Mouse (Mus musculus) bone marrow macrophage, adult 2 months (primary cell): ENCODE measurements at regions not wholly inside any gene's neighbourhood (a gene's known extent, or its start where the extent isn't known, plus 50 kb on each side); places are given as distances from the start of the nearest gene placed in this dataset.

Source experiments
- CTCF ChIP-seq: IDR thresholded peaks from 2 replicates; pipeline ENCODE4 v1.5.1; 2012; ENCODE audit warnings: low read depth, mild to moderate bottlenecking, low read length, moderate library complexity
- POLR2A ChIP-seq: IDR thresholded peaks from 2 replicates; pipeline ENCODE4 v1.6.1; 2012; ENCODE audit warnings: mild to moderate bottlenecking, low read depth, low read length, borderline replicate concordance

DNA sequence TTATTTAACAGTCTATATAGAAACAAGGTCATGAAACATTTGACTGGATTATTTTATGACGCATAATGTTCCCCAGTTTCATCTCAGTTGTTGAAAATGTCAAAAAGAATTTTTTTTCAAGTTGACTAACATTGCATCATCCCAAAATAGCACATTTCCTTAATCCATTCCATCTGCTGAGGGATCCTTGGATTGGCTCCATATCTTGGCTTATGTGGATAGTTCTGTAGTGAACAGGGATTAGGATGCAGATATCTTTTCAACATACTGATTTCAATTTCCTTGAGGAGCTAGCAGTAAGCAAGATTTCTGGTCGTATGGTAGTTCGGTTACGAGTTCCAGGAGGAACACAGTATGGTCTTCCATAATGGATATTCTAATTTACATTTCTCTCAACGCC, 161.6 kb downstream of the Twistnb start:
- no peak for TF ChIP-seq POLR2A
- TF ChIP-seq CTCF = no peak
